Mouse (Mus musculus): ENCODE measurements around the gene Rnf135. TPM values are rescaled to one million over a fixed set of nuclear protein-coding genes. Genes with fewer than 3 reads are reported as not detected.

Rnf135 gene
- polyA plus RNA-seq, 1 experiment, result 5.1 TPM

- TF ChIP-seq SRF (IDR thresholded peaks at IDR 0.05; ENCODE audit: control insufficient read depth, insufficient read length, low read depth) (no peak), MYOG (IDR thresholded peaks at IDR 0.05; ENCODE audit: control insufficient read depth in 1 of 3, insufficient read depth in 1 of 3, insufficient read length in 2 of 3, low read depth in 2 of 3) (no peak), MAX (IDR thresholded peaks at IDR 0.05; ENCODE audit: low read depth) (no peak), USF1 (IDR thresholded peaks at IDR 0.05; ENCODE audit: low read depth) (no peak), E2F4 (IDR thresholded peaks at IDR 0.05; ENCODE audit: insufficient read depth) (no peak), MYOD1 (IDR thresholded peaks at IDR 0.05; ENCODE audit: control insufficient read depth in 1 of 3, insufficient read length in 2 of 3, low read depth in 2 of 3) (no peak), TCF3 (IDR thresholded peaks at IDR 0.05; ENCODE audit: insufficient read length, low read depth) (no peak), POLR2A (IDR thresholded peaks at IDR 0.05; ENCODE audit: insufficient read length, low read depth) (no peak), POLR2AphosphoS2 (IDR thresholded peaks at IDR 0.05; ENCODE audit: insufficient read length, low read depth) (no peak), CEBPB (IDR thresholded peaks at IDR 0.05; ENCODE audit: insufficient read depth, poor library complexity, severe bottlenecking) (no peak), TCF12 (IDR thresholded peaks at IDR 0.05; ENCODE audit: insufficient read depth, poor library complexity, severe bottlenecking) (no peak), REST (IDR thresholded peaks at IDR 0.05; ENCODE audit: insufficient read depth, insufficient read length) (no peak)
- H3K36me3 ChIP-seq (ENCODE audit: control insufficient read depth, insufficient read depth), result no peaks in the 10 kb centered on the region
Observed at GRCm38 (mm10) chr11:80164224-80164623, 19.4 kb upstream of the Rnf135 start.

GRCm38 (mm10) chr11:80168121-80168520, 15.5 kb upstream of the Rnf135 start:
- no peak overlapping the region for H3ac ChIP-seq (ENCODE audit: control insufficient read depth, insufficient read length)
- no peak overlapping the region for H3K4me2 ChIP-seq (ENCODE audit: low read depth)
- no peaks in the 10 kb centered on the region for H3K79me2 ChIP-seq (ENCODE audit: control insufficient read depth, insufficient read depth)
- H3K27me3 ChIP-seq (ENCODE audit: control insufficient read depth, insufficient read depth, insufficient read length), result no peaks in the 10 kb centered on the region
- no peaks in the 10 kb centered on the region for H3K36me3 ChIP-seq (ENCODE audit: control insufficient read depth, insufficient read depth)
- TF ChIP-seq MYOG (IDR thresholded peaks at IDR 0.05; ENCODE audit: control insufficient read depth in 1 of 3, insufficient read depth in 1 of 3, insufficient read length in 2 of 3, low read depth in 2 of 3), result no peak
- no peak for TF ChIP-seq SRF (IDR thresholded peaks at IDR 0.05; ENCODE audit: control insufficient read depth, insufficient read length, low read depth)
- no peak for TF ChIP-seq E2F4 (IDR thresholded peaks at IDR 0.05; ENCODE audit: insufficient read depth)
- no peak for TF ChIP-seq POLR2AphosphoS2 (IDR thresholded peaks at IDR 0.05; ENCODE audit: insufficient read length, low read depth)
- TF ChIP-seq USF1 (IDR thresholded peaks at IDR 0.05; ENCODE audit: low read depth), result no peak
- no peak for TF ChIP-seq MYOD1 (IDR thresholded peaks at IDR 0.05; ENCODE audit: control insufficient read depth in 1 of 3, insufficient read length in 2 of 3, low read depth in 2 of 3)
- TF ChIP-seq TCF12 (IDR thresholded peaks at IDR 0.05; ENCODE audit: insufficient read depth, poor library complexity, severe bottlenecking), result no peak
- no peak for TF ChIP-seq TCF3 (IDR thresholded peaks at IDR 0.05; ENCODE audit: insufficient read length, low read depth)
- TF ChIP-seq MAX (IDR thresholded peaks at IDR 0.05; ENCODE audit: low read depth), result no peak
- no peak for TF ChIP-seq CEBPB (IDR thresholded peaks at IDR 0.05; ENCODE audit: insufficient read depth, poor library complexity, severe bottlenecking)
- no peak for TF ChIP-seq POLR2A (IDR thresholded peaks at IDR 0.05; ENCODE audit: insufficient read length, low read depth)
- H3K4me3 ChIP-seq, result no peak overlapping the region

More at GRCm38 (mm10) chr11:80164224-80164623, 19.4 kb upstream of the Rnf135 start:
- Histone ChIP-seq H3K79me2 (ENCODE audit: control insufficient read depth, insufficient read depth) (no peaks in the 10 kb centered on the region), H3K4me3 (no peak overlapping the region), H3K27me3 (ENCODE audit: control insufficient read depth, insufficient read depth, insufficient read length) (no peaks in the 10 kb centered on the region), H3K4me2 (ENCODE audit: low read depth) (no peak overlapping the region), H3ac (ENCODE audit: control insufficient read depth, insufficient read length) (no peak overlapping the region)

GRCm38 (mm10) chr11:80168611-80169249, 14.9 kb upstream of the Rnf135 start:
- no peaks in the 10 kb centered on the region for H3K79me2 ChIP-seq (ENCODE audit: control insufficient read depth, insufficient read depth)
- H3K4me2 ChIP-seq (ENCODE audit: low read depth), result no peak overlapping the region
- no peak overlapping the region for H3K4me3 ChIP-seq
- no peak for TF ChIP-seq E2F4 (IDR thresholded peaks at IDR 0.05; ENCODE audit: insufficient read depth)
- TF ChIP-seq SRF (IDR thresholded peaks at IDR 0.05; ENCODE audit: control insufficient read depth, insufficient read length, low read depth), result no peak
- TF ChIP-seq MAX (IDR thresholded peaks at IDR 0.05; ENCODE audit: low read depth), result no peak
- TF ChIP-seq POLR2A (IDR thresholded peaks at IDR 0.05; ENCODE audit: insufficient read length, low read depth), result no peak
- TF ChIP-seq TCF12 (IDR thresholded peaks at IDR 0.05; ENCODE audit: insufficient read depth, poor library complexity, severe bottlenecking), result no peak
- TF ChIP-seq TCF3 (IDR thresholded peaks at IDR 0.05; ENCODE audit: insufficient read length, low read depth), result no peak
- no peak for TF ChIP-seq MYOG (IDR thresholded peaks at IDR 0.05; ENCODE audit: control insufficient read depth in 1 of 3, insufficient read depth in 1 of 3, insufficient read length in 2 of 3, low read depth in 2 of 3)
- TF ChIP-seq REST (IDR thresholded peaks at IDR 0.05; ENCODE audit: insufficient read depth, insufficient read length), result no peak
- no peak for TF ChIP-seq CEBPB (IDR thresholded peaks at IDR 0.05; ENCODE audit: insufficient read depth, poor library complexity, severe bottlenecking)
- no peak for TF ChIP-seq POLR2AphosphoS2 (IDR thresholded peaks at IDR 0.05; ENCODE audit: insufficient read length, low read depth)
- TF ChIP-seq USF1 (IDR thresholded peaks at IDR 0.05; ENCODE audit: low read depth), result no peak
- TF ChIP-seq MYOD1 (IDR thresholded peaks at IDR 0.05; ENCODE audit: control insufficient read depth in 1 of 3, insufficient read length in 2 of 3, low read depth in 2 of 3), result no peak
- no peaks in the 10 kb centered on the region for H3K27me3 ChIP-seq (ENCODE audit: control insufficient read depth, insufficient read depth, insufficient read length)
- no peaks in the 10 kb centered on the region for H3K36me3 ChIP-seq (ENCODE audit: control insufficient read depth, insufficient read depth)
- H3ac ChIP-seq (ENCODE audit: control insufficient read depth, insufficient read length), result no peak overlapping the region

- H3K4me3 ChIP-seq, result no peak overlapping the region
- no peaks in the 10 kb centered on the region for H3K79me2 ChIP-seq (ENCODE audit: control insufficient read depth, insufficient read depth)
- TF ChIP-seq REST (IDR thresholded peaks at IDR 0.05; ENCODE audit: insufficient read depth, insufficient read length) (no peak), SRF (IDR thresholded peaks at IDR 0.05; ENCODE audit: control insufficient read depth, insufficient read length, low read depth) (no peak), POLR2AphosphoS2 (IDR thresholded peaks at IDR 0.05; ENCODE audit: insufficient read length, low read depth) (no peak), MYOG (IDR thresholded peaks at IDR 0.05; ENCODE audit: control insufficient read depth in 1 of 3, insufficient read depth in 1 of 3, insufficient read length in 2 of 3, low read depth in 2 of 3) (no peak), POLR2A (IDR thresholded peaks at IDR 0.05; ENCODE audit: insufficient read length, low read depth) (no peak), TCF12 (IDR thresholded peaks at IDR 0.05; ENCODE audit: insufficient read depth, poor library complexity, severe bottlenecking) (no peak), MAX (IDR thresholded peaks at IDR 0.05; ENCODE audit: low read depth) (no peak), TCF3 (IDR thresholded peaks at IDR 0.05; ENCODE audit: insufficient read length, low read depth) (no peak), USF1 (IDR thresholded peaks at IDR 0.05; ENCODE audit: low read depth) (no peak), CEBPB (IDR thresholded peaks at IDR 0.05; ENCODE audit: insufficient read depth, poor library complexity, severe bottlenecking) (no peak), E2F4 (IDR thresholded peaks at IDR 0.05; ENCODE audit: insufficient read depth) (no peak), MYOD1 (IDR thresholded peaks at IDR 0.05; ENCODE audit: control insufficient read depth in 1 of 3, insufficient read length in 2 of 3, low read depth in 2 of 3) (no peak)
- H3K27me3 ChIP-seq (ENCODE audit: control insufficient read depth, insufficient read depth, insufficient read length), result no peaks in the 10 kb centered on the region
- no peak overlapping the region for H3ac ChIP-seq (ENCODE audit: control insufficient read depth, insufficient read length)
- H3K36me3 ChIP-seq (ENCODE audit: control insufficient read depth, insufficient read depth), result no peaks in the 10 kb centered on the region
- no peak overlapping the region for H3K4me2 ChIP-seq (ENCODE audit: low read depth)
Observed at GRCm38 (mm10) chr11:80169629-80170028, 14.0 kb upstream of the Rnf135 start.
